Mouse (Mus musculus): ENCODE measurements around the gene Mettl8.

DNA sequence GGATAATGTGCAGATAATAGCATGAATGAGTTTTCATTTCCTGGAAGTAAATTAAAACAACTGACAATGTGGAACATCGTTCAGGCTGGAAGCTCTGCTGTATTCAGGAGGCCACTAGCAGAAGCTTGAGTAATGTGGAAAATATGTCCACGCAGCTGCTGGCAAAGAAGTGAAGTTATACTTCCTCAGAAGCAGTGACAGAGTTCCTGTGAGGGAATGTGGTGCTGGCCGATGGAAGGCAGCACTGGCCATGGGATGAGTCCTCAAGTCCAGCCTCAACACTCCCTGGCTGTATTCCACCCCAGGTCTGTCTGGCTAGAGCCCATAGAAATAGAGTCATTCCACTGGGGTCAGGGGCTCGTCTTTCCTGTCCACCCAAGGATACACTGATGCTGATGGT, 65.2 kb downstream of the Mettl8 start:
- no peak for TF ChIP-seq USF1 (IDR thresholded peaks at IDR 0.05; ENCODE audit: low read depth, low read length)
- no peak for TF ChIP-seq NRF1 (IDR thresholded peaks at IDR 0.05; ENCODE audit: low read depth, low read length)
